Mouse (Mus musculus) ES-CJ7 (cell line): ENCODE results near the gene Cux2.
A peak's percentile ranks its signal among the peaks of the same experiment; 100 is the strongest.

Experiments used
- DNase-seq: peaks from one replicate; pipeline ENCODE4 v3.0.0; 2011; ENCODE audit warnings: low read depth, low spot score

The Cux2 gene

DNA sequence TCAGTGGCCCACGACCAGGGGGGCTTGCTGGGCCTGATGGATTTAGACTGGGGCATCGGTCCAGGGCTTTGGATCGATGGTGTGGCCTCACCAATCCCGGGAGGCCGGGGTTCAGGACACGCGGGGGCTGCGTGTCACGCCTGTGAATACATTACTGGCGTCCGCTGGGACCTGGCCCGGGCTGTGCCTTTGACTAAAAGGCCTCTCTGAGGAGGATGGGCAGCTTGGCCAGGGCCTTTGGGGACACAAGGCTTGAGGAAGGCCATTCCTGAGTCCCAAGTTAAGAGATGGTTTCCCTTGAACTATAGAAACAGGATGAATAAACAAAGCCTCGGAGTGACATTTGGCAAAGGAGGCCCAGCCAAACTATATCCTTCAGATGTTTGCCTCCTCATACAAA, 32.6 kb downstream of the Cux2 start:
- DNase-seq = no peak

DNA sequence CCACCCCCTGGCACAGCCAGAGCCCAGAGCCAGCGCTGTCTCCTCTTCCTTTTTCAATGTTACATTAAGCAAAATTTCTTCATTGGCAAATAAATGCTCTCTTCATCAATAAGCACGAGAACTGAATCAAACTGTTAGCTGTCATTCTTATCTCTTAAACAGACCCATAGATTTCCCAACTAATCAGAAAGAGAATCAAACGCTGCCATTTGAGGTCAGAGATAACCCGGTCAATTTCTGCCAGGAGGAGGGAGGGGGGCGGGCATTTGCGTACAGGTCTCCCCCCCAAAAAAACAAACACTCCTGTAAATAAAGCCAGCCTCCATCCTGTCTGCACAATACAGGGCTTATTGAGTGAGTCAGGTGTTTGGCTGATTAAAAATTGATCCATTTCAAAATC, 33.2 kb downstream of the Cux2 start:
- no peak for DNase-seq

DNA sequence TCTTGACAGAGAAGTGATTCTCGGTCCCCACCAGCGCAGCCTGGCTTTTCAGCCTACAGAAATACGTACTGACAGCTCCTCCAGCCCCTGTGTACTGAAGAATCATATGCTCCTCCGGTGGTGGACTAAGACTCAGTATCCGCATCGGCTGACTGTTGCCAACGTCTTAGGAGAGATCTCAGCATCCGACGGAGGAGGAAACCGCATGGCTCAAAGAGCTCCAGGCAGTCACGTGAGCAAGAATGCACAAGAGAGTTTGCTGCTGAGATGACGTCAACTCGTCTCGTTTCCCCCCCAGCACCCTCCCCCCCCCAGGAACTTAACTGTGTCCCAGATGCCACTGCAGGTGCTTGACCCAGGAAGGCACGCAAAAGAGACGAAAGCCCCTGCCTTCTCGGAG, 34.8 kb downstream of the Cux2 start:
- no peak for DNase-seq

DNA sequence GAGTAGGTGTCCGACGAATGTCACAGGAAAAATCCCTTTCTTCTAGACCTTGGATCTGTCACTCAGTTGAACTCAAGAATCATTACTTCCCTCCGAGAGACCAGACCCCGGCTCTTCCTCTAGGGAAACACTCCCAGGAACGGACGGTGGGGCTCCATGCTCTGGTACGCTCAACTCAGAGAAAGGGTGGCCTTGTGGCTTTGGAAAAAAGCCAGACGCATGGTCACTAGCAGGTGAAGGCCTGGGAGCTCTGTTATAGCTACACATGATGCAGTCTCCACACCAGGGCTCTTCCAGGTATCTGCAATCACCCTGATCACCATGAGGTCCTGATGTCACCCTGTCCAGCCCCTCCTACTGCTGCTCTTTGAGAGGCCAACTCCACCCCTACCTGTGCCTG, 35.2 kb downstream of the Cux2 start:
- no peak for DNase-seq

DNA sequence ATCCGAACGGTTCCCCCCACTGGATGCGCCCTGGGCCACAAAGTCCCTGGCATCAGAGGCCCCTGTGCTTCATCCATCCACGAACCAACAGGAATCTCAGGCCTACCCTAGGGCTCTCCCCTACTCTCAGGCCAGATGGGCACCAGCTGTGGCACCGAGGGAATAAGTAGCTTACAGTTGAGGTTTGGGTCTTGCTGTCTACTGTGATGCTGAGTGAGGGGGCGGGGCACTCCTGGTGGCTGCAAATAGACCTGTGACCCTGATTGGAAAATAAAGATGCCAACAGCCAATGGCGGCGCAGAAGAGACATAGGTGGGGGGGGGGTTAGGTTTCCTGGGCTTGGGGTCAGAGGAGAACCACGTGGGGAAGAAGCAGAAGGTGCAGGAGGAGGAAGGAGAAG, 38.6 kb downstream of the Cux2 start:
- DNase-seq = peak; percentile 59

DNA sequence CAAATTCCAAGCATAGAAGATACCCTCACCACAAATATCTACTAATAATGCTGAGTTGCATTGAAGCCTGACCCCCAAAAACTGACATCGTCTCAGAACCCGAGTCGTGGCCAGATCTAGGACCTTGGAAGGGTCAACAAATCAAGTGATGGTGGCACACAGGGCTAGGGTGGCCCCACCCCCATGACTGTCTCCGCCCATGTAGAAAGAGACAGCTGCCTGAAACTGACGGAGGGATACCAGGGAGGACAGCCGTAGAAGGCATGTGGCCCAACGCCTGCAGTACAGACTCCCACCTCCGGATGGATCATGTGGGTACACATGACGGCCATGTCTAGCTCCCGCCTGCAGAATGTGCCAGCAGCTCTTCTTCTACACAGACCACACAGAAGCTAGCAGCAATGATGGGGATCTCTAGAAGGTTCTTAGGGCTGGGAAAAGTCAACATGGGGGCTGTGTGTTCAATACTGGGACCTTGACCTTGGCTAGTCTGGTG, 41.9 kb downstream of the Cux2 start:
- DNase-seq = no peak

DNA sequence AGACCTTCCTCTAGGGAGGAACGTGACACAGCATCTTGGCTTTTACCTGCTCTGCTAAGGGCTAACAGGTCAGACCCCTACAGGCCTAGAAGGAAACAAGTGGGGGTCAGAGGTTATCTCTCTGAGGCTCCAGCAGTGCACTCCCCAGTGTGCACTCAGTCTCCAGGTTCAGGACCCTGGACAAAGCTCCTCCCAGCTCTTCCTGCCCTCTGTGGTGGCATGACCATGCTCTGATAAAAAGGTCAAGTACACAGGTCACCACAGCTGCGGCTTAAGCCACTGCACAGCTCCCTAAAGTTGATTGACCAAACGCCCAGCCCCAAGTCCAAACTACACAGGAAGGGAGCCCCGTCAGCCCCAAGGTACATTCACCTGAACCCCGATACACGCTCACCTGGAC, 46.4 kb downstream of the Cux2 start:
- DNase-seq = peak; percentile 29

DNA sequence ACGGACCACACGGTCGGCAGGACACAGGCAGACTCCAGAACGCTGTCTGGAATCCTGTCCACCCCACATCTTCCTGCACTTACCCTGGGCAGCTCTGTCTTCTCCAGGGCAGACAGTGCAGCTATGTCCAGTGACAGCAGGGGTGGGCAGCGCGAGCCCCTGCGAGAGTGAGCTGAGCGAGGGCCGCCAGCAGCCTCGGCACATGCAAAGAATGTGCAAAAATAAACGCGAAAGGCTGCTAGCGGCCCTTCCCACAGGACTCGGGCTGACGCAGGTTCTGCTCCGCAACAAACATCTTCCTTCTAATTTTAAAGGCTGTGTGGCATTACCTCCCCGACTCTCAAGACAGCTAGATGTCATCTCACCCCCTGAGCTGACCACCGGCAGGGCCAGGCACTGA, 47.8 kb downstream of the Cux2 start:
- DNase-seq = no peak

DNA sequence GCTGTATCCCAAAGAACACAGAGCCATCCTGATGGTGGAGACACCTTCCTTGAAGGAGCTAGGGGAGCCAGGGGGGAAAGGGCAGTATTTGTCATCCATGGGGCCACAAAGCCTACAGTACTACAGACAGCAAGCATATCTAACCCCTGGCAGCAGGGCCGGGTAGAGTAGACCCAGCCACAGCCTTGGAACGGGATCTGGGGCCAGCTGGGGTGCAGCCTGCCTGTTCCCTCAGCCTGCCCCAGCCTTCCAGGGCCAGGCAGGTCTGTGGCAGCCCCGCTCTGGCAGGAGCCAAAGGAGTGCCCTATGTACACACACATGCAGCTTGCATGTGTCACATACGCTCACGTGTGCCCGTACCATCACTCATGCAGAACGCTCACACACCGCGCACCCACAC, 48.6 kb downstream of the Cux2 start:
- DNase-seq = no peak

DNA sequence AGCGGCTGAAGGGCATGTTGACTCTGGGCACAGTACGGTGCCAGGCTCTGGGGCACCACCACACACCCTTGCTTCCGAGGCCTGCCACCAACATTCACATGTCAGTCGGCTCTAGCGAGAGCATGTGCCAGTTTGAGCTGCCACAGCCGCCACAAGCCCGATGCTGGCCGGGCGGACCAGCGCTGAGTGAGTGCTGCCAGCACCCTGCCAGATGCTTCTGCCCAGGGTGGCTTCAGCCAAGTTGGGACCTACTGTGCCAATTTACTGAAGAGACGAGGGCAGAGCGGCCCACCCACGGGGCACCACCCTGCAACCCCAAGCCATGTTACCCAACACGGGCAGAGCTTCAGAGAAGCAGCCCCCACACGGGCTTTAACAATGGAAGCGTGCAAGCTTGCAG, 49.5 kb downstream of the Cux2 start:
- no peak for DNase-seq

DNA sequence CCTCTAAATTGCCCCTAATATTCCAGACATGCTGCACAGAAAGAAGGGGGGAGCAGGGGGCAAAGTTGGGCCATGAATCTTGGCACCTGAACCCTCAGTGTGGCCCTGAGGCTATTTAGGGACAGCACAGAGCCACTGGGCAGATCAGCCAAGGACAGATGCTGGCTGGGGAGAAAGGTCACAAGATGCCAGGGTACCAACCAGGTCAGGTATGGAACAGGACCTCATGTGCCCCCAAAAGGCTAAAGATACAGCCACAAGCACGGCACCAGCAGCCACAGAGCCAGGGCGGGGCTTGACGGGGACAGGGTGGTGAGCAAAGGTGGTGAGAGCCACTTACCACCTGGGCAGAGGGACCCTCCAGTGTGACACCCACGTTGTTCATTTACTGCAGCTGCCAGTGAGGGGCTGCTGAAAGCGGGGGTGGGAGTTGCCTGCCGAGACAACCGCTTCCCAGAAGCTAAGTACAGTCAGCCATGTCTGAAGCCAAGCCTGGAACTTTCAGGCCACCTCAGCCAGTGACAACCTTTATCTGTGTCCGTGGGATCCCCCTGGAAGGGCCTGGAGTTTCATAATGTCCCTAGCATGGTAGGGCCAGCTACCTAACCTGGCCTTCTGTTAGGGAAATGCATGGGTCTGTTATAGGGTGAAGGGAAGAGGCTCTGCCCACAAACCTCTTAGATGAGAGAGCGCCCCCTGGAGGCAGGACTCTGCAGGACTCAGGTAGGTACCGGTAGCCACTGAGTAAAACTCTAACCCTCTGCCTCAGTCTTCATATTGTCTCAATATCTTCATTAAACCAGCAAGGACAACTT, 50.7 kb downstream of the Cux2 start:
- DNase-seq = peak; percentile 71

DNA sequence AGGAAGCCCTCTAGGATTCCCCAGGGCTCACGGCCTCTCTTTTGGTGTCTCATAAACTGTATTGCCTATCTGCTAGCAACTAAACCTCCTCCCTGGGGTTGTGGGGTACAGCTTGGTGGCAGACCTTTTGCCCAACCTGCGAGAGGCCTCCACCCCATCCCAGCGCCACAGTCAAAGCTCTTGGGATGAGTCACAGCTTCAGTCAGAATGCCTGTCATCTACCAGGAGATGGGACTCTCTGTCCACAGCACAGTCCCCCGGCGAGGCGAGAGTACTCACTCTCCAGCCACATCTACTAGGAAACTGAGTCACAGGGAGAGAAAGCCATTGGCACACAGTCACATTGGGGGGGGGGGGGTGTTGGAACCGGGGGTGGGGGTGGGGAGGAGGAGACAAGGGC, 51.6 kb downstream of the Cux2 start:
- DNase-seq = no peak

DNA sequence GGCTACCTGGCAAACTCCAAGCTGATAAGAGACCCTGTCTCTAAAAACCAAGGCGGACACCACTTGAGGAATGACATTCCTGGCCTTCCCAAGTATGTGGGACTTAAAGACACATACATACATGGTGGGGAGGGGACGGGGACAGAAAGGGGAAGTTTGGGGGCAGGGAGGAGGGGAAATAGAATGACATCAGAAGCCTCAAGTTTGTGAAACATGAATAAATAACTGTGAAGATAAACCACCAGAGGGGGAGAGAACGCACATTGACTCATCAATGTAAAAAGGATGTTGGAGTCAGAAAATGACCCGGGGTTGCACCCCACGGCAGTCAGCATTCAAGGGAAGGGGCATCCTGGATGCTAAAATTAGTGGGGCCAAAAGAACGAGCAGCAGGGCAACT, 53.2 kb downstream of the Cux2 start:
- no peak for DNase-seq

DNA sequence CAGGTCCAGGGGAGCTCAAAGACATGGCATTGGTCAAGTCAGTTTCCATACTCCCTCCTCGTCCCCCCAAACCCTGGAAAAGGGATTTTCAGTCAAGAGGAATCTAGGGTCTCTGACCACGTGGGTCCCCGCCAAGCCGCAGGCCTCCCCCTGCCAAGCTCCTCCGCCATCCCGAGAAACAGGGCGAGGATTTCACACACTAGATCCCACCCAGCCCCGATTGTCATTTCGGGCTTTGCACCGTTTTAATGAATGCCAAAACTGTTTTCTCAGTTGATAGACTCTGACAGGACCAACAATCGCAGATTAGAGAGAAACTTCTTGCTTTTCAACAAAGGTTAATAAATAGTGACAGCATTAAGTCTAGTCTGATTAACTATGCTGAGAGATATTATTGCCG, 55.1 kb downstream of the Cux2 start:
- no peak for DNase-seq

DNA sequence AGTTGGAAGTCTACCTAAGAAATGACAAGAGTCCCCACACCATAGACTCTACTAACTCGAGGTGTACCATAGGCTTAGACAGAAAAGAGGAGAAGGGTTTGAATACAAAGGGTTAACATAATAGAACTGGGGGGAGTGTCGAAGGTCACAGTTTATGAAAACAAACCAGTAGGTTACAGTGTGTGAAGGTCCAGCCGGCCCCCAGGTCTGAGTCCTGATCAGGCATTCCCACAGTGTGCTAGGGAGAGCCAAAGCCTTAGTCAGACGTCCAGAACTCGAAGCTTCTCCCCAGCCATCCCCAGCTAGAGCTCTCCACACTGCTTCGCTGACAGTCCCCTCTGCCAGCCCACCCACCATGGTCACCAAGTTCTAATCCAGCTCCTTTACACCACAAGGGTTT, 58.0 kb downstream of the Cux2 start:
- no peak for DNase-seq

DNA sequence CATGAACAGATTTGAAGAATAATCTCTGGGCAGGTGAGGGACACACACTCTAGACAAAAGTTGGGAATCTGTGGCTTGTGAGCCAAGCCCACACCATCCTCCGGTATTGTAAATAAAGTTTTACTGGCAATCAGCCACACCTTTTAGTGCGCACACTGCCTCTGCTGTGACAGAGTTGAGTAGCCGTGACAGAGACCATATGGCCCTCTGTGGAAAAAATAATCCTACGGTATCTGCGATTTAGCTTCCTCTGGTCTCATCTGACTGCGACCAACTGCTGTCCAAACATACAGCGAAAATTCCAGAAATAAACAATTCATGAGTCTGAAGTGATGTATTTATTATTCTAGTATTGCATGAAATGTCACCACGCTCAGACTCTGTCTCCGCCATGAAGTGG, 64.0 kb downstream of the Cux2 start:
- no peak for DNase-seq

DNA sequence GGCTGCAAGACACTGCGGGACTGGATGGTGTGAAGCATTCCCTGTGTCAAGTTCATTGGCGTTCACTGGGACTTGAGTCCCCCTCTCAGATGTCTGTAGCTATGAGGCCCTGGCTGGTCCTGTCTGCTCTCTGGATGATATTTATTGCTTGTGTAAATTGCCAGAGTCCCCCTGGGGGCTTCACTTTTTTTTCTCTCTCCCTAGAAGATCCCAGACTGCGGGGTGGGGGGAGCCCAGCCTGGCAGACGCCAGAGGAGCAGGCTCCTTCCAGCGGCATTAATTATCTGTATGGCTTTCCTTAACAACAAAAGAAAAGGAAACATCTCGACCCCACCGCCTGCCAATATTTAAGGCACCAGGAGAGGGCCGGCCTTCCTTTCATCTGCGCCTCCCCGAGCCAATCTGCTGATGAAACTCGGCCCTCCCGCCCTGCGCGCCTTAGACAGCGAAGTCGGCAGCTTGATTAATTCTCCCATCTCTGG, 68.2 kb downstream of the Cux2 start:
- no peak for DNase-seq

DNA sequence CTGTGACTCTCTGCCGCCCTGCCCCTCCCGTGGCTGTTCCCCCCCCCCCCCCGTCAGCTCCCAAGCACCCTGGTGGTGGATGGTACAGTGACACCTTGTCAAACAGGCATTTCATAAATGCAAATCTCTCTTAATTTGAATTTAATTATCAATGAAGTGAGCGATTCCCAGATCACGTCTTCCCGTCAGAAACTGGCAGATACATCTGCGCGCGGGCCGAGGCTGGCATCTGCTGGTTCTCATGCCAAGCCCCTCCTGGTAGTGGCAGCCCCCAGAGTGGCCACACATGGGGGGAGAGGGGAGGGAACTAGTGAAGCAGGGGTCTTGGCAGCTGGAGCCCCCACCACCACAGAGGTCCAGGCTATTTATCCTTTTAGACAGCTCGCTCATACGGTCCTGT, 73.6 kb downstream of the Cux2 start:
- DNase-seq = no peak

DNA sequence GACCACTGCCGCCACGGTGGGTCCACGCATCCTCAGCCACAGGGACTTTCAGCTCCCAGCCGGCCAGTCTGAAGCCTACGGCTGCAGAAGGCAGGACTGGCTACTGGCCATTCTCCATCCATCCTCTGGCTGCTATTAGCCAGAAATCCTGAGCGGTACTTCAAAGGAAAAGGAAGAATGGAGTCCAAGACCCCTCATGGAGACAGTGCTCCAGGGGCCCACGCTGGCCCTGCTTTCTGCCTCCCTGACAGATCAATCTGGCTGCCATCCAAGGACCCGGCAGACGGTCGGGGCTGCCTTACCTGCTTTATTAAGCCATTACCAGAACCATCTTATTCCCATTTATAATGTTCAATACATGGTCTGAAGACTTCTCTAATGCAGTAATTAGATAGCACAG, 76.4 kb downstream of the Cux2 start:
- no peak for DNase-seq

DNA sequence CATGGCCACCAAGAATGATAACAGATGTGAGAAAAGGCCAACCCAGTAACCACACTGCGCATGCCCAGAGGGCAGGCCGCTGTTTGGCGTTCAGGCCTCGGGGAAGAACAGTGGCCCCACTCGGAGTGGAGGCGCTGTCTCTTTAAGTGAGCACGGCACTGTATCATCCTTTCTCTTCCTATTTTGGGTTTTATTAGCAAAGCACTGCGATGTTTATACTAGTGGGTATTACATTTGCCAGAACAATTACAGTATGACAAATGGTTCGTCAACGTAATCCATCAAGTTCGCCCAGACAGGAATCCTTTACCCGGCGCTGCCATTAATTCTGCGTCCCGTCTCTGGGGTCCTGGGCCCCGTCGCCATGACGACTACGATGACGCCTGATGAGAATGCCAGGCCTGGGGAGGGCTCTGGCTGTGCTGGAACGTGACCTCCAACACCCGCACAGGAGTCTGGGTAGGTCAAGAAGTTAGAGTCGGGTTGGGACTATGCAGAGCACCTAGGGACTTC, 77.2 kb downstream of the Cux2 start:
- peak; percentile 64 for DNase-seq

DNA sequence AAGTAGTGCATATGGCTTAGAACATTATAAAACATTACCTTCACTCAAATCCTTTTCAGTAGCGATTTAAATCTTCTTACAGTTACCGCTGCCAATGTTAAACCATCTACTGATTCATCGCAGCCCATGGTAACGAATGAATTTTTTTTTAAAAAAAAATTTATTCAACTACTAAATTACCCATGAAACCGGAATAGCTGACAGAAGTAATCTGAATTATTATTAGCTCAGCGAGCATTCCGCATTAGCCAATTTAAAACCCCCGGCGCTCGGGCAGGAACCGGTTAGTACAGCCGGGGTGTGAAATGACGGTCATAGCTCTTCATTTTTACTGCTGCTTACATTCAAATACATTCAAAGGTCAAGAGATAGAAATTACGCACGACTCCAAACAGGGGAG, 80.9 kb downstream of the Cux2 start:
- no peak for DNase-seq

DNA sequence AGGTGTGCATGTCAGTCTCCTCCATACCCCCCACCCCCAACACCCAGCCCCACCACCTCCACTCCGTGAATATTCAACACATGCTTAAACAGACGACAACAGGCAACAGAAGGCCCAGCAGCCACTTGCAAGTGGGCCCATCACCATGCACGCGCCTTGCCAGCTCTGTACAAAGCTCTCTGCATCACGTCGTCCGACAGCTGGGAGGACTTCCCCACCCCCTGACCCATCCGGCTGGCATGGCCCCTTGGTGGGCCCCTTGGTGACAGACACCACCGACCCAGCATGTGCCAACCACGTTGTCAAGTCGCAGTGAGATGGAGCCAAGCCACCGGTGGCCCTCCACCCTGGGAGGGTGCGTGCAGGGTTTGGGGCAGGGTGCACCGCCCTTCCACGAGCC, 81.5 kb downstream of the Cux2 start:
- no peak for DNase-seq

DNA sequence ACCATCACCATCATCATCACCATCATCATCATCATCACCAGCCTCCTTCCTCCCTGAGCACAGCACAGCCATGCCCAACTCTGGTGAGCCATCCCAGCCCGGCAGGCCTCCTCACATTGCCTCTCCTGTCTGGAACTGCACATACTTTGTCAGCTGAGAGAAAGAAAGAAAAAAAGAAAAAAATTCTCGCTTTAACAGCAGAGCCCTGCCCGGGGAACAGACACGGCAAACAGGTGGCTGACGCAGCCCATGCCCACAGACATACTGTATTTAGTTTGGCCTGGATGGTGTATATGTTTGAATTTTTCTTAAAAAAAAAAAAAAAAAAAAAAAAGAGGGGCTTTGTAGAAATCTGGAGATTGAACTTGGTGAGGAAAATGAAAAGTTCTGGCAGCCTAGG, 82.4 kb downstream of the Cux2 start:
- no peak for DNase-seq

DNA sequence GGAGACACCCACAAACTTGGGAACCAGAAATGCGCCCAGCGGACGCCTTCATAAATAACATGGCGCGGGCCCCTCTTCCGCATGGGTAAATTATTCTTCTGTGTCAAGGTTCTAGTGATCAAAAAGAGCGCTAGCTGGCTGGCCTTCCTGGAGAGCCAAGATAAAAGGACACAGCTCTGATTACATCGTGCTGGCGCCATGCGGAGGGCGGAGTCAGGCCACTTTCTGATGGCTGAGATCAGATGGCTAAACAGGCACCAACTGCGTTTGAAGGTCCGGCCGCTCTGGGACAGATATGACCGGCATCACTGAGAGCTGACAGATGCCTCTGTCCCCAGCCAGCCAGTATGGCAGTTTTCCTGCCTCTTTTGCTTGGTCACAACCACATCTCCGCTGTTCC, 83.0 kb downstream of the Cux2 start:
- no peak for DNase-seq
